Mouse (Mus musculus) kidney, postnatal 14 days (tissue): ENCODE results near the gene Shb.

Experiments
- DNase-seq: peaks from one replicate; pipeline ENCODE4 v3.0.0; 2022; ENCODE audit warnings: mixed read lengths

Shb gene

GRCm38 (mm10) chr4:45448481-45448880 lies 83.8 kb downstream of the Shb start:
- DNase-seq: no peak

GRCm38 (mm10) chr4:45447196-45447595 lies 85.1 kb downstream of the Shb start:
- DNase-seq: no peak

GRCm38 (mm10) chr4:45445235-45445634 lies 87.0 kb downstream of the Shb start:
- no peak for DNase-seq

- no peak for DNase-seq
Observed at GRCm38 (mm10) chr4:45444813-45445212, 87.5 kb downstream of the Shb start.

GRCm38 (mm10) chr4:45443652-45444051 lies 88.6 kb downstream of the Shb start:
- peak; percentile 57 for DNase-seq

- no peak for DNase-seq
Observed at GRCm38 (mm10) chr4:45442237-45442636, 90.0 kb downstream of the Shb start.

- no peak for DNase-seq
Observed at GRCm38 (mm10) chr4:45441778-45442177, 90.5 kb downstream of the Shb start.

- DNase-seq: no peak
Observed at GRCm38 (mm10) chr4:45439281-45439680, 93.0 kb downstream of the Shb start.

GRCm38 (mm10) chr4:45437010-45437409 lies 95.3 kb downstream of the Shb start:
- DNase-seq: no peak

GRCm38 (mm10) chr4:45436383-45436913 lies 95.8 kb downstream of the Shb start:
- DNase-seq: no peak

- peak; percentile 47 for DNase-seq
Observed at GRCm38 (mm10) chr4:45435899-45436298, 96.4 kb downstream of the Shb start.

GRCm38 (mm10) chr4:45434681-45435080 lies 97.6 kb downstream of the Shb start:
- DNase-seq: no peak

GRCm38 (mm10) chr4:45434071-45434470 lies 98.2 kb downstream of the Shb start:
- peak; percentile 53 for DNase-seq

GRCm38 (mm10) chr4:45431806-45432205 lies 100.5 kb downstream of the Shb start:
- DNase-seq: no peak

- no peak for DNase-seq
Observed at GRCm38 (mm10) chr4:45431316-45431715, 101.0 kb downstream of the Shb start.

- no peak for DNase-seq
Observed at GRCm38 (mm10) chr4:45429451-45429850, 102.8 kb downstream of the Shb start.

- no peak for DNase-seq
Observed at GRCm38 (mm10) chr4:45426724-45427457, 105.4 kb downstream of the Shb start.

- peak; percentile 42 for DNase-seq
Observed at GRCm38 (mm10) chr4:45423406-45423805, 108.9 kb downstream of the Shb start.

- DNase-seq: no peak
Observed at GRCm38 (mm10) chr4:45422640-45423039, 109.6 kb downstream of the Shb start.

GRCm38 (mm10) chr4:45421519-45422260 lies 110.6 kb downstream of the Shb start:
- DNase-seq: peak; percentile 69

- no peak for DNase-seq
Observed at GRCm38 (mm10) chr4:45420733-45421132, 111.5 kb downstream of the Shb start.

- no peak for DNase-seq
Observed at GRCm38 (mm10) chr4:45419051-45419450, 113.2 kb downstream of the Shb start.

- peak; percentile 78 for DNase-seq
Observed at GRCm38 (mm10) chr4:45418229-45418950, 113.9 kb downstream of the Shb start.
